Mouse (Mus musculus) liver, postnatal 0 days (tissue): ENCODE data around the gene Actr1a.

ENCODE experiments used
- CTCF ChIP-seq: sonication (generic); IDR thresholded peaks from 2 replicates; pipeline ENCODE4 v1.5.1; 2016; ENCODE audit warnings: antibody characterized with exemption, low read depth
- EP300 ChIP-seq: IDR thresholded peaks from 2 replicates; pipeline ENCODE4 v1.6.1; 2016; ENCODE audit warnings: antibody characterized with exemption, low read depth, mild to moderate bottlenecking

- TF ChIP-seq EP300 (no peak), CTCF (no peak)
Observed at GRCm38 (mm10) chr19:46331936-46332335, 63.6 kb downstream of the Actr1a start.
